Mouse (Mus musculus): ENCODE data around the gene Mall. TPM values are rescaled to one million over a fixed set of nuclear protein-coding genes. Genes with fewer than 3 reads are reported as not detected.

Gene Mall
- total RNA-seq, 1 experiment from 2014 or later = not detected

DNA sequence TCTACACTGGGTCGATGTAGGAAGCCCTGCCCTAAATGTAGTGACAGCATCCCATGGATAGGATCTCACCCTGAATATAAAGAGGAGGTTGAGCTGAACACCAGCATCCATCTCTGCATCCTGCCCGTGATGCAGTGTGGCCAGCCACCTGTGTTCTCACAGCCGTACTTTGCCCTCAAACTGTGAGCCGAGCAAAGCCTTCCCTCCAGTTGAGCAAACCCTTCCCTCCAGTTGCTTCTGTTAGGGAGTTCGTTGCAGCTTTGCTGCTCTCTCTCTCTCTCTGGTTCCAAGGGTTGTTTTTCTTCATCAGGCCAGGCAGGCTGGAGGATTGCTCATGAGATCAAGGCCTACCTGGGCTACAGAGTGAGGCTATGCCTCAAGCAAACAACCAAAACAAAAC lies 5.2 kb upstream of the Mall start:
- ATAC-seq (replicated peaks; ENCODE audit: low read depth, poor library complexity, severe bottlenecking) = no peak

GRCm38 (mm10) chr2:127730301-127730997 lies 717 bp upstream of the Mall start:
- ATAC-seq (replicated peaks; ENCODE audit: low read depth, poor library complexity, severe bottlenecking) = no peak

- no peak for ATAC-seq (replicated peaks; ENCODE audit: low read depth, poor library complexity, severe bottlenecking)
Observed at GRCm38 (mm10) chr2:127728661-127729450, 876 bp downstream of the Mall start.

DNA sequence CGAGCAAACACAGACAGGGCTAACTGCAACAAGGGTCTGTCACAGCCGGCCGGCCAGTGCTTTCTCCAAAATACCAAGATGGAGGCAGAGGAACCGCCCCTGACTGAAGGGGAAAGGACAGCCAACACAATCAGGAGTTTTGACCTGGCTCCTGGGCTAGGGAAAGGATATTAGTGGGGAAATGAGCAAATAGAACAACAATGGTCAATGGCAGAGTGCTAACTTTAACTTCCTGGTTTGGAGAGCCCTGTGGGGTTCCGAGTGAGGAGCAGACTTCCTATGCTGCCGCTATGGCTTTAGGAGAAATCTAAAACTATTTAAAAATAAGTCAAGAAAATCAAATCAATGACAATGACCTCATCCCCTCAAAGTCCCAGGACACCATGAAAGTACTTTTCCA lies 1.6 kb downstream of the Mall start:
- ATAC-seq (replicated peaks; ENCODE audit: low read depth, poor library complexity, severe bottlenecking) = no peak

- 0 out of 2 replicates have a peak, but pooled peaks have one; percentile 20 for ATAC-seq (replicated peaks; ENCODE audit: low read depth, poor library complexity, severe bottlenecking)
Observed at GRCm38 (mm10) chr2:127723193-127723592, 6.5 kb downstream of the Mall start.

- peak; percentile 43 for ATAC-seq (replicated peaks; ENCODE audit: low read depth, poor library complexity, severe bottlenecking)
Observed at GRCm38 (mm10) chr2:127722176-127722892, 7.4 kb downstream of the Mall start.

GRCm38 (mm10) chr2:127718839-127719468 lies 10.8 kb downstream of the Mall start:
- ATAC-seq (replicated peaks; ENCODE audit: low read depth, poor library complexity, severe bottlenecking) = no peak

GRCm38 (mm10) chr2:127714726-127715125 lies 15.0 kb downstream of the Mall start:
- no peak for ATAC-seq (replicated peaks; ENCODE audit: low read depth, poor library complexity, severe bottlenecking)

DNA sequence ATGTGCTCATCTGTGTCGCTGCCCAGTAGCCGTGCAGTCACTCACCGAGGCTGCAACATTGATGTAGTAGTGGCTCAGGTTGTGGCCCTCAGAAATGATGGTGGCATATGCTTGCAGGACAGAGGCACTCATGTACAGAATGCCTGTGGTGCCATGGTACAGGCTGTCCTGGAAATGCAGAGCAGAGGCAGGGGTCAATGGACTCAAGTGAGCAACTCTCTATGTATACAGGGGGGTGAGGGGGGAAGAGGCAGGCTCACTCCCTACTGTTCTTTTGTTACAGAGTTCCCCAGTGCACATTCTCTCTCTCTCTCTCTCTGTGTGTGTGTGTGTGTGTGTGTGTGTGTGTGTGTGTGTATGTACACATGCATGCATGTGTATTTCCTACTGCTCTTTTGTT lies 20.9 kb downstream of the Mall start:
- ATAC-seq (replicated peaks; ENCODE audit: low read depth, poor library complexity, severe bottlenecking) = no peak

DNA sequence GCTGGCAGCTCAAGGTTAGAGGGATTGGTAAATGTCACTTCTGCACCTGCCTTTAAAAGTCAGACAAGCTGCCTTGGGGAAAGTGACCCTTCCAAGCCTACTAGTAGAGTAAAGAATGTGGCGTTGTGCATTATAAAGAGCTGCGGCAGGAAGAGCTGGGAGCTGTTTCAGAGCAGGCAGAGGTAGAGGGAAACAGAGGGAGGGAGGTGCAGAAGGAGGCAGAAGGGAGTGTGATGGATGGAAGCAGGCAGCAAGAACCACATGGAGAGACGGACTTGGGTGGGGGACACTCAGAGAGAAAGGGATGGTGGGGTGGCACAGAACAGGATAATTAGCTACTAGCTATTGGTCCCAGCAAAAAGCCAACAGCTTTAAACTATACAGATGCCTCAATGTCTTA lies 21.7 kb downstream of the Mall start:
- no peak for ATAC-seq (replicated peaks; ENCODE audit: low read depth, poor library complexity, severe bottlenecking)

DNA sequence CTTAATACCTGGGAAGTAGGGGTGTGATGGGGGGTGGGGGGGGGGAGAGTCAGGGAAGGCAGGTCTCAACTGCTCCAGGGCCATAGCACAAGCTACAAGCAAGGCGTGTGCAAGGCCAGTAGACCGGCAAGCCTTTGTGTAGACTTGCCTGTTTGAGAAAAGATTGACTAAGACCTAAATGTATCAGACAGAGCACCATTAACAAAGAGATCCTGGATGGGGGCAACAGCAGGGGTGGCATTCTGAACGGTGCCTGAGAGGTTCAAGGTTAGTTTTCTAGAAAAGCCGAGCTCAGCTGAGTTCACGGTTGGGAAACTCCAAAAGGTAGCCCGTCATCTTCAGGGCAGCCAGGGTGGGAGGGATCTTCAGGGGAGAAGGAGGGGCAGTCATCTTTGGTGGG lies 24.5 kb downstream of the Mall start:
- ATAC-seq (replicated peaks; ENCODE audit: low read depth, poor library complexity, severe bottlenecking) = no peak

DNA sequence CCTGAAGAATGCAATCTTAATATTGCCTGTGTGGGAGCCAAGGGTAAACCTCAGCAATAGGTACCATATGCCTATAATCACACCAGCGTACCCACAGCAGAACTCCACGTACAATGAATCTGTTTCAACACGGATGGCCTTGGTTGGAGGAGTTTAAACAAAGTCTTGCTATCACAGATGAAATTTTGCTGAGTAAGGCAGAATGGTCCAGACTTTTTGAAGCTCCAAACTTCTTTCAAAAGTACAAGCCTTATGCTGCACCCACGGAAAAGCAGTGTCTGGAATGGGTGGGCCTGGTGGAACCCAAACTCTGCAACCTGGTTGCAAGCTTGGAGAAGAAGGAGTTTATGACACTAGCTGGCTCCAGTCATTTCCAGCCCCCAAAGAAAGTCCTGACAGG lies 40.5 kb downstream of the Mall start:
- ATAC-seq (replicated peaks; ENCODE audit: low read depth, poor library complexity, severe bottlenecking) = no peak

DNA sequence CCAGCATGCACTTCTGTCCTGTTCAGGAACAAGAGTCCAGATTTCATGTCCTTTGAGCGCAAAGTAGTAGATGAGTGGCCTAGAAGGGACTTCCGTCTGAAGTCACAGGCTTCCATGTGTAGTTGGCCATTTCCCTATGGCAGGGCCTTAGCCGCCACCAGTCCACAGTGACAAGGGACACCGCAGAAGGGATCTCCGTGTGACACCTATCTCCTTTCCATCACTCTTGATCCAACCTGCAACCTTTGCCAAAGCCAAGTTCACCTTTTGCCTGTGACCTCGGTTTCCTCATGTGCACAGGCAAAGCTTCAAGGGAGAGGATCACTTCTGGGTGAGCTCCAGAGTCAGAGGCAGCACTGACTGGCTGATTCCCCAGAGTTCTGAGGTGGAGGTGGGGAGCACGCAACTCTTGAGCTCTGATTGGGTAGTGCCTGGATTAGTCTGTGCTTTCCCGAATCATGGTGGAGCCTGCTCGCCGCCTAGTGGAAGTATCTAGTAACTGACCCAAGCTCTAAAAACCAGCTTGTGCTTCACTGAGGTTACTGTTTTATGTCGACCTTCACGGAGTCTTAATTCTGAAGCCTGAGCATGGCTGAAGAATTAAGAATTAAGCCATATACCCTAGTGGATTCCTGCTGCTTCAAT lies 45.9 kb downstream of the Mall start:
- ATAC-seq (replicated peaks; ENCODE audit: low read depth, poor library complexity, severe bottlenecking) = peak; percentile 92

- no peak for ATAC-seq (replicated peaks; ENCODE audit: low read depth, poor library complexity, severe bottlenecking)
Observed at GRCm38 (mm10) chr2:127667843-127668506, 61.8 kb downstream of the Mall start.

DNA sequence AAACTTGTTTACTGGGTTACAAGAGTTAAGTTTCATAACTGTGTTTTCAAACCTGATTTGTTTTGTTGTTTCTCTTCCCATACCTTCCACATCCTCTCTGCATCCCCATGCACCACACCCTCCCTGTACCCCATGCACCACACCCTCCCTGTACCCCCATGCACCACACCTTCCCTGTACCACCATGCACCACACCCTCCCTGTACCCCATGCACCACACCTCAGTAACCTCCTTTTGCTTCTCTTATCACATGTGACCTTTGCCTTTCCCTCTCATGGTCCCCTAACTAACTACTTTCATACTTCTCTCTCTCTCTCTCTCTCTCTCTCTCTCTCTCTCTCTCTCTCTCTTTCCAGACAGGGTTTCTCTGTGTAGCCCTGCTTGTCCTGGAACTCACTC lies 62.7 kb downstream of the Mall start:
- ATAC-seq (replicated peaks; ENCODE audit: low read depth, poor library complexity, severe bottlenecking) = no peak

GRCm38 (mm10) chr2:127662708-127663107 lies 67.0 kb downstream of the Mall start:
- no peak for ATAC-seq (replicated peaks; ENCODE audit: low read depth, poor library complexity, severe bottlenecking)

GRCm38 (mm10) chr2:127656086-127656720 lies 73.5 kb downstream of the Mall start, which contains the start of gene Mal:
Gene Mal (minus strand): TSS chr2:127656695.
- ATAC-seq (replicated peaks; ENCODE audit: low read depth, poor library complexity, severe bottlenecking) = 0 out of 2 replicates have a peak, but pooled peaks have one; percentile 18

- ATAC-seq (replicated peaks; ENCODE audit: low read depth, poor library complexity, severe bottlenecking) = no peak
Observed at GRCm38 (mm10) chr2:127655419-127655818, 74.3 kb downstream of the Mall start.

DNA sequence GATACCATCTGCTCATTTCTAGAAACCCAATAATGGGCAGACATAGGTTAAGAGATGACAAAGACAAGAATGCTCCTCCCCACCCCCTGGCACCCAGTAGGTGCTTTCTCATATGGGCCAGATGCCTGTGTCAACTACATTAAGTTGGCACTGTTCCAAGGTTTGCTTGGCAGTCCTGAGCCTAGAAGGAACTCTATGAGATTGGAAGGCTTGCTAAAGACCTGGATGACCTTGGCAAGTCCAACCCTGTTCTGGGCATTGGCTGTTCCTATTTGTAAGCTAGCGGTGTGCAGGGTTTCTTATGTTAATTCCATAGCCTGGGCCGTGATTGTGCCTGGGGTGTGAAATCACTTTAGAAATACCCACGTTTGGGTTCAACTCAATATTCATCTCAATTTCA lies 74.9 kb downstream of the Mall start:
- ATAC-seq (replicated peaks; ENCODE audit: low read depth, poor library complexity, severe bottlenecking) = no peak

Data from common myeloid progenitor, adult 5-6 weeks (primary cell).